Mouse (Mus musculus): ENCODE results near the gene Magi1.

GRCm38 (mm10) chr6:94327143-94327542, 43.4 kb upstream of the Magi1 start:
- TF ChIP-seq CTCF (IDR thresholded peaks at IDR 0.05; ENCODE audit: borderline replicate concordance, control insufficient read depth, extremely low read depth, insufficient read depth, low read length, poor library complexity) (no peak), POLR2A (IDR thresholded peaks at IDR 0.05; ENCODE audit: control insufficient read depth, extremely low read depth, insufficient read depth, low read length, poor library complexity) (no peak)

Measured in thymus, adult 2 months (tissue).